Mouse (Mus musculus): Measurements from ENCODE around the gene Clec2h. TPM values are rescaled to one million over a fixed set of nuclear protein-coding genes. Genes with fewer than 3 reads are reported as not detected.
"Not testable (repeated sequence)": the region's sequence is repeated elsewhere in the genome, so short reads cannot be mapped to it uniquely, and the experiment has no call there.

Clec2h gene
- not detected in 2 replicates for polyA plus RNA-seq (2015; fragmentation: Nextera tagmentation; extraction: Ambion mirVana)

DNA sequence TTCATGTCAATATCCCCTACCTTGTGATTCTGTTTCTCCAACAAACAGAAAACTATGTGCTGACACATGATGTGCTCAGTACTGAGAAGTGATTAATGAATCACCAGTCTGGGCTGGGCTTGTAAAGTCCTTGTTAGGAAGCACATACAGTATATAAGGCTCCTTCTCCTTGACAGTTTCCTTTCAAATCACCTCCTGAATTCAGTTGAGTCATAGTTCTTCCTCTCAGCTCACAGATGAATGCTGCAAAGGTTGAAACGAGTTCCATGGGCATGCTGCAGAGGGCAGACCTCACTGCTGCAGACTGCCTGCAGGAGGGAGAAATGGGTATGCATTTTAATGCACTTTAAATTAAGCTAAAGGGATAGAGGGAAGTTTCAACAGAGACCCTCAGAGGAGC, at the start of gene Clec2h:
Clec2h (plus strand) TSS at position 180 of the 400 bp plus-strand sequence.
- no peaks in the 10 kb centered on the region for H3K9me3 ChIP-seq
- no peak within 1 kb of the TSS for H3K4me3 ChIP-seq
- no peaks in the 10 kb centered on the region for H3K27me3 ChIP-seq
- H3K36me3 ChIP-seq, result no peaks in the 10 kb centered on the region
- 3% methylated on average over 1 of the region's 1 CpGs for WGBS
- no peaks in the 10 kb centered on the region for H3K4me1 ChIP-seq
- no peak within 1 kb of the TSS for H3K4me2 ChIP-seq
- no peak for ATAC-seq (ENCODE audit: borderline replicate concordance, extremely low read depth, low FRiP score, low TSS enrichment)
- H3K9ac ChIP-seq, result no peak within 1 kb of the TSS
- no peak within 1 kb of the TSS for H3K27ac ChIP-seq

DNA sequence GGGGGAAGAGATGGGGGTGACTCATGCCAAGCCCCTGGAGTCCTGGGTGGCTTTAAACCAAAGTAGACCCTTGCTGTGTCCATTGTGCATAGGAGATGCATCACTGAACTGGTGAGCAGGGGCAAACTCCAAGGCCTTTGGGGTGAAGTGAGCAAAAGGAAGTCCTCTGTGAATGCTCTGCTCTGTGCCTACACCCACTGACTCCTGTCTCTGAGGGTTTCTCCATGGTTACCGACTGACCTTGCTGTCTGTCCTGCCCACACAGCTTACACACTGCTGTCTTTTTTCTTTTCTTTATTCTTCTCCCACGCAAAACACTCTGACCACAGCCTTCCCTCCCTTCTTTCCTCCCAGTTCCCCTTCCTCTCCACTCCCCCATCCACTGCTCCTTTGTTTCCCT, 39.5 kb upstream of the Clec2h start:
- Histone ChIP-seq H3K9ac (no peak overlapping the region), H3K36me3 (no peaks in the 10 kb centered on the region), H3K4me1 (no peaks in the 10 kb centered on the region), H3K27me3 (no peaks in the 10 kb centered on the region), H3K4me2 (no peak overlapping the region), H3K9me3 (no peaks in the 10 kb centered on the region), H3K27ac (no peak overlapping the region), H3K4me3 (no peak overlapping the region)
- WGBS, result 71% methylated on average over 2 of the region's 2 CpGs
- no peak for ATAC-seq (ENCODE audit: borderline replicate concordance, extremely low read depth, low FRiP score, low TSS enrichment)

DNA sequence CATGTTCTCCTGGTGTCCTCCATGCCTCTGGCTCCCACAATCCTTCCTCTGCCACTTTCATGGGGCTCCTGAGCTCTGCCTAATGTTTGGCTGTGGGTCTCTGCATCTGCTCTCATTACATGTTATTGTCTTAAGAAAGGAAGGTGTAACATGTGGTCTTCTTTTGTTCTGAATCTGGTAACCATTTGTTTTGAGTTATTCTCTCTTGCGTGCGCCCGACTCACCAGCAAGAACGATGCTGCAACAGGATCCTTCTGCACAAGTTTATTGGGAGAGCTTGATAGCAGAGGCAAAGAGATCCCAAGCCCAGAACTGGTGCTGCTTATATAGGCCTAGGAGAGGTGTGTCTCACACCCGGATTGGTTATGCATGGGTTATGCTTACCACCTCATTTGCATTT, 38.8 kb upstream of the Clec2h start, which contains the start of gene Klrb1a:
Klrb1a (minus strand) TSS at position 101 of the 400 bp plus-strand sequence.
- 92% methylated on average over 5 of the region's 5 CpGs for WGBS
- not testable (repeated sequence) for H3K4me3 ChIP-seq; H3K9me3 ChIP-seq; H3K27ac ChIP-seq; ATAC-seq (ENCODE audit: borderline replicate concordance, extremely low read depth, low FRiP score, low TSS enrichment); H3K9ac ChIP-seq; H3K4me2 ChIP-seq; H3K4me1 ChIP-seq; H3K36me3 ChIP-seq; H3K27me3 ChIP-seq

DNA sequence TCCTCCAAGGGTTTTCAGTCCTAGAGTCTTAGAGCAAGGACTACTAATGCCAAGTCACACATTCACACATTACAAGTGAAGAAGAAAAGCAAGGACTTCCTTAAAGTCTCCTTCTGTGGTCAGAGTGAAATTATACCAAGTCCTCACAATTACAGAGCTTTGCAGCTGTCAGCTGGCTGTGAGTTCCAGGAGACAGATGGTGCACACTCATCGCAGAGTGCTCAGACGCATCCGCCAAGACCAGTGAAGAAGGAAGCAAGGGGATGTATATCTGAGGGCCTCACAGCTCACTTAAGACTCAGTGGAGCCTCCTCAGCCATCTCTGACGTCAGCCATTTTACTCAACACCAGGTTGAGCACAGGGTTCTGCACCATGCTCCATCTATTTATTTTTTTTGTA, 37.8 kb upstream of the Clec2h start:
- Histone ChIP-seq H3K4me2 (no peak overlapping the region), H3K9me3 (no peaks in the 10 kb centered on the region), H3K36me3 (no peaks in the 10 kb centered on the region), H3K27ac (no peak overlapping the region), H3K27me3 (no peaks in the 10 kb centered on the region), H3K4me3 (no peak overlapping the region), H3K4me1 (no peaks in the 10 kb centered on the region), H3K9ac (no peak overlapping the region)
- ATAC-seq (ENCODE audit: borderline replicate concordance, extremely low read depth, low FRiP score, low TSS enrichment), result no peak
- WGBS, result 75% methylated on average over 4 of the region's 4 CpGs

DNA sequence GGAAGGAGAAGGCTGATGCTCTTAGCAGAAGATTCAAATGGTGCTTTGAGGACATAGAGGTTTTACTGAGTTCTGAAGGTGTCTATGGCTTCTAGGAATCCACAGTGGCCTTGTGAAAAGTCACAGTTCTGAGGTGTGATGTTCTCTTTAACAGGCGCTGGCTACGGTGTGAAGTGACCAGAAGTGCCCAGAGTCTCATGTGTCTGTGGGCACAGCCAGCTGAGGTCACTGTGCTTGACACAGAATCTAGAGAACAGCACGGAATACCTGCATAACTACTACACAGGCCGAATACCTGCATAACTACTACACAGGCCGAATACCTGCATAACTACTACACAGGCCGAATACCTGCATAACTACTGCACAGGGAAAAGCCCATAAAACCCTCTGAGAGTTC, 36.9 kb upstream of the Clec2h start:
- WGBS, result 81% methylated on average over 6 of the region's 6 CpGs
- H3K9ac ChIP-seq; H3K27me3 ChIP-seq; H3K4me2 ChIP-seq; ATAC-seq (ENCODE audit: borderline replicate concordance, extremely low read depth, low FRiP score, low TSS enrichment); H3K9me3 ChIP-seq; H3K27ac ChIP-seq; H3K36me3 ChIP-seq; H3K4me1 ChIP-seq; H3K4me3 ChIP-seq: not testable (repeated sequence)

DNA sequence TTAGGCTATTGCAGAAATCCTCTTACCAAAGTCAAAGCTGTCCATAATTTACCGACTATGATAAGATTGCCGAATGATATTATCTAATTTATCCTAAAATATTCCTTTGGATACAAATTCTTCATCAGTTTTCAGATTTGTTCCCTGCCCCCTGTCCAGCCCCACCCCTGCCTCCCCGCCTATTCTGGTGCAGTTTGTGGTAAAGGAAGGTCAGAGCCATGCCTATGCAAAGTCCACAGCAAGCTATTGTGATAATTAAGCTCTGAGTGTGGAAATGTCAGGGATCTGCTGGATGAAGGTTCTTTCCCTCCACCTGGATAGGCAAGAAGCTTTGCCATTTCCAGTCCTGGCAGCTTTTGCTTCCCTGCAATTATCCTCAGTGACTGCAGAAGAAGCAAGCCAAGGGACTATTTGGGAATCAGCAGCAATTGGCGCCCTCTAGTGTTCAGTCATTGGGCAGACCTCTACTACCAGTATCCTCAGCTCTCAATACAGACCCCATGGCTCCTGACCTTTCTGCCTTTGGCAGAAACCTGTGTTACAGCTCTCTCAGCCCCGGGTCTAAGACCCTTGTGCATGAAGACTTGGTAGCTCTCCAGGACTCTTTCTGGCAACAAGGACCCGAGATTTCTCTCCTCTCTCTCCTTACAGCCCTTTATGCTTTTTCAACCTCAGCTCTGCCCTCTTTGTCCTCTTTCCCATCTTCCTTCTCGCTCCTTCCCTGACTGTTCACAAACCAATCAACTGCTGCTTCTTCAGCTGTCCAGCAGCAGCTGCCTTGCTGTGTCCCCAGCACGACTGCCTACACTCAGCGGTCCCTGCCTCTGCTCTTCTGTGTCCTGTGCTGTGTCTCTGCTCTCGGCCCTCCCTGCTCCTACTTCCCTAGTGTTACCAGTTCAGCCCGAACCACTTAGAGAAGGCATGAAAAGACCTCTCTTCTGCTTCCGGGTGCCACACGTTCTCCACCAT, 32.1 kb upstream of the Clec2h start:
- not testable (repeated sequence) for H3K4me1 ChIP-seq, H3K9ac ChIP-seq, H3K27ac ChIP-seq, H3K9me3 ChIP-seq, H3K36me3 ChIP-seq, H3K4me3 ChIP-seq, H3K4me2 ChIP-seq, H3K27me3 ChIP-seq
- 52% methylated on average over 13 of the region's 13 CpGs for WGBS
- peak; percentile 84 for ATAC-seq (ENCODE audit: borderline replicate concordance, extremely low read depth, low FRiP score, low TSS enrichment)

DNA sequence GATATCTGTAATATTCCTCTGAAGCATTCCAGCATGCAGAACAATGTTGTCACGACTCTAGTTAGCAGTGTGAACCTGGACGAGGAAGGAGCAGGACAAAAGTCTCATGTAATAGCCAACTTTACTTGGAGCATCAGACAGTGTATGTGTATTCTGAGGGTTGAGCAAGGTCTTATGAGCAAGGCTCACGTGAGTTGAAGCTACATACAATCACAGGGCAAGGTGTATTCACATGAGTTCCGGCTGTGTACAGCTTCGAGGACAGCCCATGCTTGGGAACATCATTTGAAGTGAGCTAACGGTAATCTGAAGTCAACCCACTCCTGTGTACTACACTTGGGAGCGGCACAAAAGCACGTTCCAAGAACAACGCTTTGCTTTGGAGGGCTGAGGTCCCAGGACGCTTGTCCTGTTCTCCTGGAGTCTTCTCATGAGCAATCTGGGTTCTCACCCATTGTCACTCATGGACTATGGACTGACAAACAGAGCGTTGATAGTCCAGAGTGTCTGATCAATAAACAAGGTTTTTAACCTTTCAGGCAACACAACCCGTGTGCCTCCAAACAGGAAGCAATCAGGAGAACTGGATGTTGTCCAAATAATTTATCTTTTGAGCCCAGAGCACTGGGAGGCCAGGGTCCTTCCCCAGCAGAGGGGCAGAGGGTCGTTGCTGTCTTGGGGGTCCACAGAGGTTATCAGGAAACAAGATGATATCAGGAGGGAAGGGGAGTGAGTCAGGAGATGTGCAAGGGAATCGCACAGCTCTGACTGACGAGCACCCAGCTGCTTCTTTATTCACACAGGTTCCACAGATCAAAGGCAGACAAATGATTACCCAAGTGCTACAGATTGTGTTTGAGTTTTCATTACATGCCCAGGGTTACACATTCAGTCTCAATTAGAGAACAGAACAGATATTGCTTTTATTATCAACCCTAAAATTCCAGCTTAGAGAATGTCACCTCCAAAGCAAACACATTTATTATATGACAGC, 31.0 kb upstream of the Clec2h start:
- not testable (repeated sequence) for H3K4me1 ChIP-seq; H3K36me3 ChIP-seq; ATAC-seq (ENCODE audit: borderline replicate concordance, extremely low read depth, low FRiP score, low TSS enrichment); H3K27ac ChIP-seq; H3K4me2 ChIP-seq; H3K9ac ChIP-seq; H3K4me3 ChIP-seq; H3K27me3 ChIP-seq; H3K9me3 ChIP-seq
- 49% methylated on average over 15 of the region's 15 CpGs for WGBS

DNA sequence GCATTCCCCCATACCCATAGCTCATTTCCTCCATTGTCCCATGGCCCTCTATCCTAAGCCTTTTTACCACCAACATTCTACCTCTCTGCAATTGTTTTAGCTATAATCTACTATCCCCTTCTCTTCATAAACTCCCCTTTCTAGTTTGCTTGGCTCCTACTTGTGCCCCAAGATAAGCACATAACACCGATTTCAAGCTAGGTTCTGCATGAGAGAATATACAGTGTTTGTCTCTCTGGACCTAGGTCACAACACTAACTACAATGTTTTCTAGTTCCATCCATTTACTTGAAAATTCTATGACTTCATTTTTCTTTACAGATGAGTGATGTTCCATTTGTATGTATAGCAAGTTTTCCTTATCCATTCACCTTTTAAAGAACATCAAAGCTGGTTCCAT, 21.5 kb upstream of the Clec2h start:
- Histone ChIP-seq H3K27ac (no peak overlapping the region), H3K9ac (no peak overlapping the region), H3K4me3 (no peak overlapping the region), H3K27me3 (no peaks in the 10 kb centered on the region), H3K9me3 (no peaks in the 10 kb centered on the region), H3K4me1 (no peaks in the 10 kb centered on the region), H3K36me3 (no peaks in the 10 kb centered on the region), H3K4me2 (no peak overlapping the region)
- 90% methylated on average over 1 of the region's 1 CpGs for WGBS
- ATAC-seq (ENCODE audit: borderline replicate concordance, extremely low read depth, low FRiP score, low TSS enrichment), result no peak

DNA sequence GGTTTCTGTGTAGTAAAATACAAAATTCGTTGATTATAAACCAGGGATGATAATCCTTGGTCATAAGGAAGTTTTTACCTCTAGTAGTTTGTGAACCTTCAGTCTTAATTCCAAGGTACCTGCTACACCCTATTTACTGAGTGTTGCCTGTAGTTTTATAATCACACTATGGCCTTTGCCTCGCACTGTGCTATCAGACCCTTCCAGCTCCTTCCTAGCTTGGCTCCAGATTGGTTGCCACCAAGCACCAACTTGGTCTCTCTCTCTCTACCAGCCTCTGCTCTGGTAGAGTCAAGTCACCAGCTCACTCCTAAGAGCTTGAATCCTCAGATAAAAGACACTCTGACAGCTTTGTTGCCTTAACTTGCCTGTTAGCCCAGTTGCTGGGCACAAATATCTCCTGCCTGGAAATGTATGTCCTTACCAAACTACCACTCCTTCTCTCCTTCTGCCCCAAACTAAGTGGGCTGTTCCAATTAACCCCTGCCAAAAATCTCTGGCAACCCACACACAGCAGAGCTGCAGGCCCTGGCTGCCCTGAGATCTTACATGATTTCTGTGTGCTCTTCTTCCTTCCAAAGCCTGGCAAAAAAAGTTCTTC, 21.0 kb upstream of the Clec2h start:
- 69% methylated on average over 2 of the region's 2 CpGs for WGBS
- no peak overlapping the region for H3K4me2 ChIP-seq
- H3K4me1 ChIP-seq, result no peaks in the 10 kb centered on the region
- no peak overlapping the region for H3K27ac ChIP-seq
- no peak for ATAC-seq (ENCODE audit: borderline replicate concordance, extremely low read depth, low FRiP score, low TSS enrichment)
- no peaks in the 10 kb centered on the region for H3K9me3 ChIP-seq
- H3K36me3 ChIP-seq, result no peaks in the 10 kb centered on the region
- no peak overlapping the region for H3K4me3 ChIP-seq
- no peak overlapping the region for H3K9ac ChIP-seq
- H3K27me3 ChIP-seq, result no peaks in the 10 kb centered on the region

DNA sequence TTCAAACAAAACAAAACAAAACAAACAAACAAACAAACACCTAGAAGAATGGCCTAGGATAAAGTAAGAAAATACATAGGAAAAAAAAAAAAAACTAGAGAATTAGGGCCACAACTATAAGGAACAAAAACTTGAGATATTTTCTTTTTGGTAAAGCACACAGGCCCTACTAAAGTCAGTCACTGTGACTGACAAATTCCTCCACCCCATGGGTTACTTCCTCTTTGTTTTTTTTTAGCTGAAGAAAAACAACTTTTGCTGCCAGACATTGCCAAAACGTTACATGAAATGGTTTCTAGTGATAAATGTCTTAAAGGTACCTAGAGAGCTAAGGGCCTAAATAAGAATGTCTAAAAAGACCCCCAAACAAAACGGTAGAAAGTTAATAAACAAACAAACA, 18.2 kb upstream of the Clec2h start:
- no peak for ATAC-seq (ENCODE audit: borderline replicate concordance, extremely low read depth, low FRiP score, low TSS enrichment)
- no peak overlapping the region for H3K4me2 ChIP-seq
- H3K9ac ChIP-seq, result no peak overlapping the region
- no peak overlapping the region for H3K27ac ChIP-seq
- no peak overlapping the region for H3K4me3 ChIP-seq
- WGBS, result 49% methylated on average over 2 of the region's 2 CpGs
- H3K36me3 ChIP-seq, result no peaks in the 10 kb centered on the region
- no peaks in the 10 kb centered on the region for H3K9me3 ChIP-seq
- H3K4me1 ChIP-seq, result no peaks in the 10 kb centered on the region
- no peaks in the 10 kb centered on the region for H3K27me3 ChIP-seq

DNA sequence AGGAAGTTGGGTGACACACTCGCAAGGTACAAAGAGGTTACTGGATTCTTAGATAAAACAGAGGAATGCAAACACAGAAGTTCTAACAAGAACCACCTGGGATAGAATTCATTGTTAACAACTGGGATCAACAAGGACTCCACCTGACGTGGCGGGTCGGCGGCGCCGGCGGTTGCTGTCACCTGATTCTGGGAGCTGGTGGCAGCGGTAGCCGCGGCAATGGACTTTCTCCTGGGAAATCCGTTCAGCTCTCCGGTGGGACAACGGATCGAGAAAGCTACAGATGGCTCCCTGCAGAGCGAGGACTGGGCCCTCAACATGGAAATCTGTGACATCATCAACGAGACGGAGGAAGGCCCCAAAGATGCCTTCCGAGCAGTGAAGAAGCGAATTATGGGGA, 17.5 kb upstream of the Clec2h start:
- H3K27ac ChIP-seq; ATAC-seq (ENCODE audit: borderline replicate concordance, extremely low read depth, low FRiP score, low TSS enrichment); H3K4me2 ChIP-seq; H3K9ac ChIP-seq; H3K4me1 ChIP-seq; H3K36me3 ChIP-seq; H3K9me3 ChIP-seq; H3K4me3 ChIP-seq; H3K27me3 ChIP-seq: not testable (repeated sequence)
- 96% methylated on average over 20 of the region's 20 CpGs for WGBS
